Mouse (Mus musculus): ENCODE measurements around the gene Snx15.
A peak's percentile ranks its signal among the peaks of the same experiment; 100 is the strongest.

DNA sequence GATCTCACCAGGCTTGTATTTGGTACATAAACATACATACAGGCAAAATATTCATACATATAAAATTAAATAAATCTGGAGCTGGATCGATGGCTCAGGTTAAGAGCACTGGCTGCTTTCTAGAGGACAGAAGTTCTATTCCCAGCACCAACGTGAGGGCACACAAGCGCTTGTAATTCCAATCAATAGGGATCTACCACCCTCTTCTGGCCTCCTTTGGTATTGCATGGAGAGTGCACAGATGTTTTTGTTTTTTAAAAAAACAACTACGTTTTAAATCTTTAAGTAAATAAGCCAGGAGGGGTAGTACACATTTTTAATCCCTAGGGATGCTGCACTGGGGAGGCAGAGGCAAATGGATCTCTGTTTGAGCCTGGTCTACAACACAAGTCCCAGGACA is 1.8 kb downstream of the Snx15 start:
- no peak for TF ChIP-seq EP300 (optimal IDR thresholded peaks at IDR 0.05)
- TF ChIP-seq CTCF (IDR thresholded peaks at IDR 0.05; ENCODE audit: low read depth) = peak; percentile 88
